Mouse (Mus musculus): Measurements from ENCODE around the gene Phgdh.

The Phgdh gene

DNA sequence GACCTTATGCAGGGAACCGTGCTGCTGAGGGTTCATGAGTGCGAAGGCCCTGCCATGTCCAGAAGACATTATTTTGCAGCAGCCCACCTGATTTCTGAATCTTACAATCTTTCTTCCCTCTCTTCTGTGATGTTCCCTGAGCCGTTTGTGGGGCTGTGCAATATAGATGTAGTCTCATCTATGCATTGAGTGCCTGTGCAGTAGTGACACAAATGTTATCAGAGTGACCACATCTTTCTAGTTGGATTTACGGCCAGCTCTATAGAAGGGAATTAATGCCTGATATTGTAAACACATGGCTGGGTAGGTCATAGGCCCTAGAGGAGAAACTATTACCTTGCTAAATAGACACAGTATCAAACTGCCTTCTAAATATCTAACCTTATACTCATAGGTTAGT, 39.5 kb downstream of the Phgdh start:
- in situ Hi-C loops (cut with MboI; ENCODE audit: low sequenced_read_pairs): loop anchor here (25.0 kb wide), 1 partner anchor 363 kb away; no protein-coding TSS in a partner anchor

DNA sequence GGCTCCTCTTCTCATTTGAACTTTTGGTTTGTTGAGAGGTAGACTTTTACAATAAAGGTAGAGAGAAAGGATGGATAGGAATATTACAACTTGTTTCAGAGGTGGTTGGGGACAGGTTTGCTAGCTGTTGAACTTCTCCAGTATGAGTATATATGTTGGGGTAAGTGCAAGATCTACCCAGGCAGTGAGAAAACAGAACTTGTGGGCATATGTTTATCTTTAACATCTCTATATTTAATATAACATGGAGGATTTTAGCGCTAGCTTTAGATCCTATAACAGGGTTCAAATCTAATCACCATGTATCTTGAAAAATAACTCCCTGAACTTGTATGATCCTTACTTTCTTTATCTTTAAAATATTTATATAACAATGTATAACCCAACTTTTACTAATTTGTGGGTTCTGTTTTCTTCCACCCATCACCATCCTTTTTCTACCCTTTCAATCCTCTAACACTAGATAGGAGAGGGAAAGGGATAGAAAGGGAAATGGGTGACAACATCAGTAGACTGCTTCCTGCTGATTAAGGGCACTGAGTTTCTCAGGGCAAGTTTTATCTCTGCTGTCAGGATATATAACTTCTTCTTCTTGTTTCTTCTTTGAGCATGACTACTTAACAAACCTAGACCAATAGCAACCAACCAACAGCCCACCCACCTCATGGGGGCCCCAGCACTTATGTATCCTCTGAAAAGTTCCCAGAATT, 40.2 kb downstream of the Phgdh start:
- in situ Hi-C loops (cut with MboI; ENCODE audit: low sequenced_read_pairs): loop anchor here (25.0 kb wide), 1 partner anchor 362 kb away; no protein-coding TSS in a partner anchor

DNA sequence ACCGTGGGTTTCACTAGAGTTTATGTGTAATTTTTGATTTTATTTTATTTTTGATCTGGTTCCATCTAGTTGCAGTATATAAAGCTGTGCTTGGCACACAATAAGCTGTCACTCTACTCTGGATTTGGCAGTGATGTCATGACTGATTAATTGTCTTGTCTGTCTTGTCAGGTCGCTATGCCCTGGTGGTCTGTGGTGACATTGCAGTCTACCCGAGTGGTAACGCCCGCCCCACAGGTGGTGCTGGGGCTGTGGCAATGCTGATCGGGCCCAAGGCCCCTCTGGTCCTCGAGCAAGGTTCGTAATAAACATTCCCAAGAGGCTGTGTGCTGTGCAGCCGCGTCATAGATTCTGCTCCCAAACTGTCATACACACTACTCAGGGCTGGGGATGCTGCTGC, 43.8 kb downstream of the Phgdh start:
- in situ Hi-C loops (cut with MboI; ENCODE audit: low sequenced_read_pairs): no loop called here

- in situ Hi-C loops (cut with MboI; ENCODE audit: low sequenced_read_pairs): no loop called here
Measured at GRCm38 (mm10) chr3:98291044-98291443, 48.7 kb downstream of the Phgdh start.

DNA sequence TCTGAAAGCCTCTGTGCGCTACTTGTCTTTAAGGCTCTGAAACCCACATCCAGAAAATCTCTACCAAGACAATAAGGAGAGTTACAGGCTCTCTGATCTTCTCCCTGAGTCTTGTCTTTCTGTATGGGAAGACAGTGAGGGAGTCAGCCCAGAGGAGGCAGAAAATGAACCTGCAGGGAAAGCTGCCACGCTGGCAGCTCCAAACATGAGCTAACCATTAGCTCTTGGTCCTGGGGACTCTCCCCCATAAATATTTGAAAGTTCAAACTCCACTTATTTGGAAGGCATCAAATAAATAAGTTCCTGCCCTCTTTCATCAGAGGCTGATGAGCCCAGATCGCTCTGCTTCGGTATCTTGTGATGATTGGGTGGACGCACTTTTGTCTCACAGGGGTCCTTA, 56.6 kb downstream of the Phgdh start:
- in situ Hi-C loops (cut with MboI; ENCODE audit: low sequenced_read_pairs): no loop called here

- in situ Hi-C loops (cut with MboI; ENCODE audit: low sequenced_read_pairs): no loop called here
Measured at GRCm38 (mm10) chr3:98282422-98282821, 57.4 kb downstream of the Phgdh start.

DNA sequence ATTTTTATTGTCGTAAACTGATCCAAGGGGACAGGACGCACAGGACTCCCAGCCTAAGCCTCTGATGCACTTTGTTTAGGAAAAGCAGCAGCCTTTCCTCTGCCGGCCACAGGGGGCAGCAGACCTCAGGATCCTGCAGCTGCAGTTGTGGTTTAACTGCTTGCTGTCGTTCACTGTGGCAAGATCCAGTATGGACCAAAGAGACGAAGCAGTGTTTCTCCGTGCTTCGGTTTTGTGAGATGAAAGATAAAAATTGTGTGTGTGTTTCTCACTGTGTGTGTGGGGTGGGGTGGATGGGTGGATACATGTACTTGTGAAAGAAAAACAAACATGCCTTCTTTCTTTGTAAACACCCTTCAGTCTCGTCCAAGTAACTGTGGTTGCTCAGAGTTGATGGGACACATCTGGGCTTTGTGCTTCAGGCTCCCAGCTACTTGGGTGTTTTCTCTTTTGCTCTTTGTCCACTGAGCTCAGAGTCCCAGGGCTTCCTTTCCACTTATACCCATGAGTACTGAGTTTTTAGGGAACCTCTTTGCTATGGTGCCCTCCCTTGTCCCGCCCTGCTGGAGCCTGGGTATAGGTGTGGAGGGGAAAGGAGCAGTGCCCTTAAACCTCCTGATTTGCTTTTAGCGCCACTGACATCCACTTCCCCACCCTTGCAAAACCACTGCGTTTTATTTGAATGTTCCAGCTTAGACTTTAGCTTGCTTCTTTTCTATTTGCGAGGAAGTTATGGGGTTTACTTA, 58.7 kb downstream of the Phgdh start:
- in situ Hi-C loops (cut with MboI; ENCODE audit: low sequenced_read_pairs): no loop called here

GRCm38 (mm10) chr3:98280204-98280932, 59.4 kb downstream of the Phgdh start, which contains the start of gene Hmgcs2:
Hmgcs2 (plus strand) TSS chr3:98280435.
- in situ Hi-C loops (cut with MboI; ENCODE audit: low sequenced_read_pairs): no loop called here

- in situ Hi-C loops (cut with MboI; ENCODE audit: low sequenced_read_pairs): no loop called here
Measured at GRCm38 (mm10) chr3:98279682-98280081, 60.1 kb downstream of the Phgdh start.

DNA sequence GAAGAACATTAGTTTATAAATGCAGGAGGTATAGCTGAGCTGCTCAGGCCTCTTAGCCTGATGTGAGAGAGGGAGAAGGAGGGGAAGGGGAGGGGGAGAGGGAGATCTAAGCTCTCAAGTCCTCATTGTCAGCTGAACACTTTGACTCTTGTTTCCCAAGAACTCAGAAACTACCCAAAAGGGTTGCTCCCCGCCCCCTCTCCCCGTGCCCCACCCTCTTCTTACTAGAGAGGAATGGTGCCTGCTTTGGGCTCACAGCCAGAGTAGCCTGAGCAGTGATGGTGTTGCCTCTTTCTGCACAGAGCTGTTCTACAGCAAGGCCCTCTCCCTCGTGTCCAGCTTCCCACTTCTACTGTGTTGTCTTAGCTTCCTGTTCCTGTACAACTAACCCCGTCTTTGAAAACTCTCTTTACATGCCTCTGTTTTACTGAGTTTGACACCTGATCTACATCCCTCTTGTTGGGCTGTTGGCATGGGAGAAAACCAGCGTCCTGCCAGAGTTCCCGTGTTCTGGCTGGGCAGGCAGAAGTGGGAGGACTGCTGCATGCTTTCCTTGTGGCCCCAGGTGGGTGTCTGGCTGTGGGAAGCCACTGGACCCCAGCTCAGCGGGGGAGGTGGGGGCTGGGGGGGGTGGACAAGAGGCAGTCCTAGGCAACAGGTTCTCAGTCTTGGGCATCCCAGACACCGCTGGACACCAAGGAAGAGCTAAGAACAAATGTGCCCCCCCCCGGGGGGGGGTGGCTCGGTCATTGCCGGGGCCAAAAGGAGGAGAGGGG, 66.0 kb downstream of the Phgdh start:
- in situ Hi-C loops (cut with MboI; ENCODE audit: low sequenced_read_pairs): no loop called here

DNA sequence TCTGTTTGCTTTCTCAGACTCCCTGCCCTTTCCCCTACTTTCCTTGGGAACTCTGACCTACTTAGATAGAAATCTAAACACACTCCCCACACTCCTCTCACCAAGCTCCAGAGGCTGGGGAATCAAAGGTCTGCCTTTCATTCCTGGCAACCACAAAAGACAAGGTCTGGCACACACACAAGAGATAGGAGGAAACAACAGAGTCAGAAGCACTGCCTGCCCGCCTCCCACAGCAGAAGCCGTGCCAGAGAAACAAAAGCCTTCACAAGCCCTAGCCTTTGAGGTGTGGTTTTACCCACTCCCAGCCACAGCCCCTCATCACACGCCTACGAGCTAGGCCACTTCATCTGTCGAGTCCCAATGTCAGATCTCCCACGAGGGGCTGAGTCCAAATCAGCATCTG, 72.5 kb downstream of the Phgdh start:
- in situ Hi-C loops (cut with MboI; ENCODE audit: low sequenced_read_pairs): no loop called here

Data from CH12F3 (cell line).